In the genomic region with DNA sequence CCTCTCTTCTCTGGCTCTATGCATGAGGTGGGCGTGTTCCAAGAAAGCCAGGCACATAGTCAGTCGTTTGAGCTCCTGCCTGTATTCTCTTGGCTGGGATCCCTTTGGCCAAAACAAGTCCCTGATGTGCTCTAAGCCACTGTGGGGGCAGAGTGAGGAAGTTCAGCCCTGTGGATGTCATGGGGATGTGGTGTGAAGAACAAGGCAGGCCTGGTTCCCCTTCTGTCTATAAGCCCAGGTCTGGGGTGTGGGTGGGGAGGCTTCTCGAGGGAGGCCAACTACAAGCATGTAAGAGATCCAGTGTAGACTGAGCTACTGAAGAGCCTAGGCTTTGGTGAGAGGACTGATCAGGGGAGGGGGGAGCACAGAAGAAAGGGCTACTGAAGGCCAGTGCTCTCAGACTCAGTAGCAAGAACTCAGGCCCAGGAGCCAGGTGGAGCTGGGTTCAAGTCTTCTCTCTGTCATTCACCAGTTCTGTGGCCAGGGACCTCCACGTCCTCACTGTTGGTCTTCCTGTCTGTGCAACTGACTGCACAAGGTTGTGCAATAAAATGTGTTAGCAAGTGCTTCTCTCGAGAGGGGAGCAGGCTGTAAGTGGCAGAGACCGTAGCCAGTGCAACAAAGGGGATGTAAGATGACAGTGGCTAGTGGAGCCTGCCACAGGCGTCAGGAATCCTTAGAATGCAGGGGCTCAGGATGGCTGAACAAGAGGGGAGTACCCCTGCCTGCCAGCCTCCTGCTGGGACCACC, we compare ENCODE assay signal across 26 mouse cellular contexts. TPM values are rescaled to one million over a fixed set of nuclear protein-coding genes. Genes with fewer than 3 reads are reported as not detected.
DNase-seq lines count a peak whose midpoint lies in the region; ATAC-seq lines count a peak whose summit lies in the region.
"Had no signal": no experiment of that assay in that cellular context is flagged by ENCODE, and none has a peak within 500 bp of the region (broad histone marks: within the 10 kb centered on the region; RNA-seq: fewer than 3 reads in every experiment).

No protein-coding gene starts in this region.

- no peak overlapping the region for H3K9ac ChIP-seq in liver, embryonic 12.5 days
- H3K9ac ChIP-seq in liver, embryonic 11.5 days (ENCODE audit: low read depth, low read length) = no peak overlapping the region
- H3K9ac ChIP-seq: forebrain, embryonic 13.5 days; forebrain, postnatal 0 days; heart, embryonic 15.5 days had no signal

- DNase-seq in liver, embryonic 11.5 days (ENCODE audit: low spot score) = no peak
- DNase-seq in 416B (ENCODE audit: low read depth) = peak; percentile 59
- peak; percentile 32 for DNase-seq in splenic B cell, adult 2 months (ENCODE audit: low read depth, low spot score)
- no peak for DNase-seq in yolk sac, embryonic 10.5 days (ENCODE audit: low spot score)
- no peak for DNase-seq in heart, adult 8-10 months (ENCODE audit: low spot score)
- DNase-seq: adrenal gland, postnatal 14 days; cerebellum, adult 18-20 months; cerebellum, adult 9-11 months; cerebellum, postnatal 36 days; forebrain, postnatal 0 days; gastrocnemius, postnatal 36 days; heart, adult 18-20 months; heart, postnatal 14 days had no signal

- ATAC-seq in liver, embryonic 12.5 days = 0 out of 2 replicates have a peak, but pooled peaks have one; percentile 44
- no peak for ATAC-seq in liver, embryonic 11.5 days (replicated peaks; ENCODE audit: low FRiP score)
- ATAC-seq in hematopoietic stem cell, adult 5-6 weeks (replicated peaks in 1 of 2; ENCODE audit: insufficient read depth in 1 of 2, low FRiP score in 2 of 2, low TSS enrichment in 1 of 2, low read depth in 1 of 2, poor library complexity in 2 of 2, severe bottlenecking in 2 of 2) = peak; percentile 82 to 92
- ATAC-seq: activated CD4-positive, CD25-positive, alpha-beta regulatory T cell, adult 4 months; forebrain, embryonic 13.5 days; forebrain, postnatal 0 days; hindbrain, embryonic 16.5 days; Patski had no signal

- no peaks in the 10 kb centered on the region for H3K4me1 ChIP-seq in liver, embryonic 12.5 days
- no peaks in the 10 kb centered on the region for H3K4me1 ChIP-seq in liver, embryonic 11.5 days (replicated peaks; ENCODE audit: control insufficient read depth, insufficient read depth, low read length)
- H3K4me1 ChIP-seq: embryonic facial prominence, embryonic 10.5 days; forebrain, embryonic 13.5 days had no signal

- 0 out of 2 replicates have a peak, but pooled peaks cover under 1% of the 10 kb centered on the region for H3K9me3 ChIP-seq in liver, embryonic 12.5 days (replicated peaks)
- H3K9me3 ChIP-seq in liver, embryonic 11.5 days (ENCODE audit: control insufficient read depth, low read length) = no peaks in the 10 kb centered on the region
- H3K9me3 ChIP-seq: embryonic facial prominence, embryonic 10.5 days; forebrain, embryonic 13.5 days; heart, embryonic 15.5 days; hindbrain, embryonic 10.5 days had no signal

- WGBS in liver, embryonic 12.5 days (ENCODE audit: insufficient replicate concordance) = 41% methylated on average over 7 of the region's 7 CpGs
- 52% methylated on average over 7 of the region's 7 CpGs for WGBS in liver, embryonic 11.5 days

- no peak overlapping the region for H3K27ac ChIP-seq in liver, embryonic 12.5 days
- no peak overlapping the region for H3K27ac ChIP-seq in liver, embryonic 11.5 days (ENCODE audit: low read depth, low read length)
- H3K27ac ChIP-seq: embryonic facial prominence, embryonic 10.5 days; forebrain, embryonic 13.5 days; heart, embryonic 15.5 days; hindbrain, embryonic 10.5 days had no signal

- no peak overlapping the region for H3K4me3 ChIP-seq in liver, embryonic 12.5 days
- no peak overlapping the region for H3K4me3 ChIP-seq in liver, embryonic 11.5 days (ENCODE audit: low read depth, low read length)
- H3K4me3 ChIP-seq: embryonic facial prominence, embryonic 10.5 days; forebrain, embryonic 13.5 days; heart, embryonic 15.5 days; hindbrain, embryonic 10.5 days had no signal

- no peaks in the 10 kb centered on the region for H3K36me3 ChIP-seq in liver, embryonic 12.5 days
- no peaks in the 10 kb centered on the region for H3K36me3 ChIP-seq in liver, embryonic 11.5 days (ENCODE audit: control insufficient read depth, insufficient read depth, low read length)
- no peaks in the 10 kb centered on the region for H3K36me3 ChIP-seq in splenic B cell, adult 2 months (ENCODE audit: control insufficient read depth, insufficient read depth, low read length, poor library complexity, severe bottlenecking)
- H3K36me3 ChIP-seq: embryonic facial prominence, embryonic 10.5 days; heart, embryonic 15.5 days; hindbrain, embryonic 10.5 days had no signal

- no peaks in the 10 kb centered on the region for H3K27me3 ChIP-seq in liver, embryonic 12.5 days (replicated peaks)
- no peaks in the 10 kb centered on the region for H3K27me3 ChIP-seq in liver, embryonic 11.5 days (replicated peaks; ENCODE audit: control insufficient read depth, insufficient read depth, low read length)
- no peaks in the 10 kb centered on the region for H3K27me3 ChIP-seq in splenic B cell, adult 2 months (ENCODE audit: control insufficient read depth, insufficient read depth, low read length, poor library complexity, severe bottlenecking)
- H3K27me3 ChIP-seq: CH12.LX; heart, embryonic 15.5 days had no signal

- H3K4me2 ChIP-seq in liver, embryonic 12.5 days = no peak overlapping the region
- H3K4me2 ChIP-seq in liver, embryonic 11.5 days = no peak overlapping the region
- H3K4me2 ChIP-seq: forebrain, embryonic 13.5 days; heart, embryonic 11.5 days; heart, embryonic 15.5 days had no signal

RNA-seq across cellular contexts. Expression of a gene that starts 13.9 kb away (rescaled TPM):
- polyA plus RNA-seq in liver, embryonic 12.5 days (2016; fragmentation: Nextera tagmentation; extraction: Ambion mirVana) = 1.9 and 2.0 TPM in 2 replicates
- 4.4 and 5.2 TPM in 2 replicates for polyA plus RNA-seq in liver, embryonic 11.5 days (2014; fragmentation: Nextera tagmentation; extraction: Ambion mirVana)
- 3.9 and 5.6 TPM in 2 replicates for total RNA-seq in hematopoietic stem cell, adult 5-6 weeks (2017)
- 10 to 100 TPM in 2 of 4 experiments, 1 to 10 TPM in 2; 7.8 to 12.3 (median 10.1) TPM for total RNA-seq in heart, adult 8-10 months (2022)

RNA-seq across cellular contexts. Expression of a gene that starts 26.6 kb away (rescaled TPM):
- 12.5 and 13.3 TPM in 2 replicates for polyA plus RNA-seq in liver, embryonic 12.5 days (2016; fragmentation: Nextera tagmentation; extraction: Ambion mirVana)
- polyA plus RNA-seq in liver, embryonic 11.5 days (2014; fragmentation: Nextera tagmentation; extraction: Ambion mirVana) = 14.2 and 15.8 TPM in 2 replicates
- total RNA-seq in hematopoietic stem cell, adult 5-6 weeks (2017) = 14.7 and 18.9 TPM in 2 replicates
- 1 to 10 TPM; 5.0 to 6.4 (median 6.3) TPM for total RNA-seq in heart, adult 8-10 months (2022)

RNA-seq across cellular contexts. Expression of a gene that starts 40.8 kb away (rescaled TPM):
- polyA plus RNA-seq in liver, embryonic 12.5 days (2016; fragmentation: Nextera tagmentation; extraction: Ambion mirVana) = not detected in 2 replicates
- polyA plus RNA-seq in liver, embryonic 11.5 days (2014; fragmentation: Nextera tagmentation; extraction: Ambion mirVana) = 0.05 and 0.06 TPM in 2 replicates
- not detected in 2 replicates for total RNA-seq in hematopoietic stem cell, adult 5-6 weeks (2017)
- total RNA-seq in heart, adult 8-10 months (2022) = not detected
- total RNA-seq: adrenal gland, adult 18-20 months; adrenal gland, postnatal 14 days; CH12.LX; gastrocnemius, adult 8-10 months; gastrocnemius, postnatal 36 days; heart, adult 18-20 months; heart, postnatal 14 days had no signal
- polyA plus RNA-seq: activated CD4-positive, CD25-positive, alpha-beta regulatory T cell, adult 4 months; heart, embryonic 15.5 days; Patski had no signal

Comparison
In these comparisons a context has a peak if more than half of its experiments do, and no peak if none do; other contexts are left out.
1. DNase-seq: peak in 416B (single experiment) and splenic B cell, adult 2 months (single experiment); none in liver, embryonic 11.5 days (single experiment), yolk sac, embryonic 10.5 days (single experiment) and heart, adult 8-10 months (single experiment).